Mouse (Mus musculus) E14TG2a.4 (cell line): ENCODE results near the gene Nell1.

Source experiments
- H3K27me3 ChIP-seq: 2 replicates; pipeline ENCODE4 v1.6.1; 2014; ENCODE audit warnings: low read length, control low read depth; ENCODE audit not compliant: insufficient read depth
- H3K36me3 ChIP-seq: 2 replicates; pipeline ENCODE4 v1.6.1; 2014; ENCODE audit warnings: low read length, control low read depth; ENCODE audit not compliant: insufficient read depth
- H3K4me1 ChIP-seq: replicated peaks from 2 replicates; pipeline ENCODE4 v1.6.1; 2014; ENCODE audit warnings: low read depth, low read length, control low read depth
- H3K4me3 ChIP-seq: replicated peaks from 2 replicates; pipeline ENCODE4 v1.5.1; 2014; ENCODE audit warnings: mild to moderate bottlenecking, low read length
- H3K9me3 ChIP-seq: 2 replicates; pipeline ENCODE4 v1.6.1; 2014; ENCODE audit warnings: low read length, control low read depth
- CTCF ChIP-seq: conservative IDR thresholded peaks from 2 replicates; pipeline ENCODE4 v1.5.1; 2014; ENCODE audit warnings: low read length
- NANOG ChIP-seq: IDR thresholded peaks from 2 replicates; pipeline ENCODE4 v1.6.1; 2014; ENCODE audit warnings: borderline replicate concordance, low read length, mixed read lengths
- POU5F1 ChIP-seq: IDR thresholded peaks from 2 replicates; pipeline ENCODE4 v1.6.1; 2014; ENCODE audit warnings: low read length, borderline replicate concordance

The Nell1 gene

GRCm38 (mm10) chr7:50482011-50482410 is 507.3 kb downstream of the Nell1 start:
- Histone ChIP-seq H3K4me1 (no peaks in the 10 kb centered on the region), H3K9me3 (no peaks in the 10 kb centered on the region), H3K36me3 (no peaks in the 10 kb centered on the region), H3K4me3 (no peak overlapping the region), H3K27me3 (no peaks in the 10 kb centered on the region; the same call in 1 of the 2 replicates)
- TF ChIP-seq POU5F1, result no peak
- no peak for TF ChIP-seq NANOG
- no peak for TF ChIP-seq CTCF

DNA sequence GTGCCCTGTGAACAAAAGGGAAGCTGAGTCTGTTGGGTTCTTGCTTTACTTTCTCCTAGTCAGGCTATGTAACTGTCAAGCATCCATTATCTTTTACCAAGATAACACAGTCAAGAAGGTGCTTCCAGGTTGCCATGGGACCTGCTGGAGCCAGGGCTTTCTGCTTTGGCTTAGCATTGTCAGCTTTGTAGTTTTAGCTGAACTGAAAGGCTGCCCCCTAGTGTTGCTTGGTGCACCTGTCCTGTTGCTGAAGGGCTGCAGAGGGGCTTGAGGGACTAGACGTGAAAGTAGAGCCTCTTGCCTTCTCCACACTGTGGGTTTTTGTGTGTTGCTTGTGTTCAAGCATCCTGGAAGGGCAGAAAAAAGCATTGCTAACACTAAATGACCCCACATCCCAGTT is 510.6 kb downstream of the Nell1 start:
- no peaks in the 10 kb centered on the region for H3K9me3 ChIP-seq
- TF ChIP-seq POU5F1 (no peak), CTCF (peak; percentile 62)
- H3K4me3 ChIP-seq, result no peak overlapping the region
- H3K27me3 ChIP-seq, result no peaks in the 10 kb centered on the region; the same call in 1 of the 2 replicates
- no peaks in the 10 kb centered on the region for H3K36me3 ChIP-seq
- no peaks in the 10 kb centered on the region for H3K4me1 ChIP-seq

DNA sequence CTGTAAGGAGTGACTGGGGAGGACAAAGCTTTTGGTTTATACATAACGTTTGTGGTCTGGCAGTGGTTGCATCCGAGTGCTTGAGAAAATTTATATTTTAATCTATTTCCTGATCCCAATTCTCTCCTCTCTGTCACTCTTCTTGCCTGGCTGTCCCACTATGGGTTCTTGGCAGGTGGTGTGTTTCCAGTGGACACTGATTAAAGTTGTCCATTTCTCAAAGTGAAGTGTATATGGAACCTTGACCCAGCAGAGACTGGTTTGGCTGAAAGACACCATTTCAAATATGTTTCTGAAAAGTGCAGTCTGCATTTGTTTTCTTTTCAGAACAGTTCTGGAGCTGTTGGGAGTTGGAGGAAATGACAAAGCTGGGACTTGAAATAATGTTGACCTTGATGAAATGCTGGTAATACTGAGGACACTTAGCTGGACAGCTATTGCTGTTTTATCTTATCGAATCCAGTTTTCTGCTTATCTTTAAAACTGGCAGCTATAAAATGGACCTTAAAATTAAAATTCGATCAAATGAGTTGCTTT is 512.3 kb downstream of the Nell1 start:
- no peaks in the 10 kb centered on the region for H3K9me3 ChIP-seq
- H3K4me1 ChIP-seq, result no peaks in the 10 kb centered on the region
- no peak for TF ChIP-seq CTCF
- no peak for TF ChIP-seq NANOG
- no peak for TF ChIP-seq POU5F1
- no peaks in the 10 kb centered on the region for H3K36me3 ChIP-seq
- no peak overlapping the region for H3K4me3 ChIP-seq
- no peaks in the 10 kb centered on the region; the same call in 1 of the 2 replicates for H3K27me3 ChIP-seq

DNA sequence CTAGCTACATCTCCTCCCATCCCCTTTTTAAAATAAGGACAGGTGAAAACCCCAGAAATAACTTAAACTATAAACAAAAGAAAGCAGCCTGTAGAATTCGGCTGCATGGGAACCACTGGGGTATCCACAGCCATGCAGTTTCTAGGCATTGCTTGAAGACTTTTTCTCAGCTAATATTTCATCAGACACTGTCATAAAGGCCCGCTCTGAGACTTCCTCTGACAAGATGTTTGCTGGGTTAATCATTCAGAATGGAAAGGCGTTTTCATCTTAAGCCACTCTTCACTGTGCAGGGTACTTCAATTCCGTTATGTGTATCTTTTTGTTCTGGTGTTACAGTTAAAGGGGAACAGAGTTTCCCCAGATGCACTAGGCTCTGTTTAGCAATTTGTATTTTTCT is 526.9 kb downstream of the Nell1 start:
- H3K27me3 ChIP-seq, result no peaks in the 10 kb centered on the region
- H3K36me3 ChIP-seq, result no peaks in the 10 kb centered on the region
- no peak overlapping the region for H3K4me3 ChIP-seq
- H3K9me3 ChIP-seq, result no peaks in the 10 kb centered on the region
- no peak for TF ChIP-seq POU5F1
- no peak for TF ChIP-seq CTCF
- TF ChIP-seq NANOG, result no peak
- no peaks in the 10 kb centered on the region for H3K4me1 ChIP-seq

DNA sequence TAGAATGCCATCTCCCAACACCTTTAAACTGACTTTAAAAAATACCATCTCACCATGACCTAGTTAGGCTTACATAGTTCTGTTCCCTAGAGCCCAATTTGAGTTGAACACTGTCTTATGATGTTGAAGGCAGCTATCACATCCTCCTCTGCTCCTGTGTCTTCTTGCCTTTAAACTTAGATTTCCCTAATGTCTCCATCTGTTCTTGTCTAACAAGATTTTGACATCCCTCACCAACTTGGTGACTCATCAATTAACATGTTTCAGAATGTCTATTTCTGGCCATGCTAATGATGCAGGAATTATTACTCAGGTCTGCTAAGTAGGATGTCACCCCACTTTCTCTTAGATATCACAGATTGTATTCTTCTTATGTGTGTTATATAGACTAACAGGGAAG is 532.4 kb downstream of the Nell1 start:
- Histone ChIP-seq H3K4me1 (no peaks in the 10 kb centered on the region), H3K9me3 (no peaks in the 10 kb centered on the region), H3K27me3 (no peaks in the 10 kb centered on the region), H3K36me3 (no peaks in the 10 kb centered on the region), H3K4me3 (no peak overlapping the region)
- TF ChIP-seq CTCF, result no peak
- TF ChIP-seq NANOG, result no peak
- TF ChIP-seq POU5F1, result no peak

DNA sequence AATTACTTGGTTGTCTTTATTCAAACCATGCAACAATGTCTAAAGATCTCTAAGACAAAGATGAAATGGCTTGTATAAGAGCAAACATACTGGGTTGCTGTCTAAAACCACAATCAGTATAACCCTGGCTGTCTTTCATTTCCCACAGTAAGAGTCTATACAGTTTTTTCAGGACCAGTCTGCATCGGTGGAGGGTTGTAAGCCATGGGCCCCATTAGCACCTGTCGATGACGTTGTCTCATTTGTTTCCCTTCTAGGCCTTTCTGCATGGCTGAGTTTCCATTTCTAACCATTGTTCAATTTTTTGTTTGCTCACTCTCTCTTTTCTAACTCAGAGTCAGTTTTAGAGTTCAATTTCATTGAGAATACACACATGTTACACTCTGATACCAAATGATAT is 540.2 kb downstream of the Nell1 start:
- Histone ChIP-seq H3K4me3 (no peak overlapping the region), H3K27me3 (no peaks in the 10 kb centered on the region), H3K4me1 (no peaks in the 10 kb centered on the region), H3K9me3 (no peaks in the 10 kb centered on the region), H3K36me3 (no peaks in the 10 kb centered on the region)
- TF ChIP-seq POU5F1 (no peak), CTCF (no peak), NANOG (no peak)

GRCm38 (mm10) chr7:50516681-50517080 is 542.0 kb downstream of the Nell1 start:
- Histone ChIP-seq H3K27me3 (no peaks in the 10 kb centered on the region), H3K9me3 (no peaks in the 10 kb centered on the region), H3K36me3 (no peaks in the 10 kb centered on the region), H3K4me3 (no peak overlapping the region), H3K4me1 (no peaks in the 10 kb centered on the region)
- no peak for TF ChIP-seq CTCF
- no peak for TF ChIP-seq POU5F1
- TF ChIP-seq NANOG, result no peak

GRCm38 (mm10) chr7:50543373-50543772 is 568.7 kb downstream of the Nell1 start:
- Histone ChIP-seq H3K9me3 (no peaks in the 10 kb centered on the region), H3K27me3 (no peaks in the 10 kb centered on the region)

DNA sequence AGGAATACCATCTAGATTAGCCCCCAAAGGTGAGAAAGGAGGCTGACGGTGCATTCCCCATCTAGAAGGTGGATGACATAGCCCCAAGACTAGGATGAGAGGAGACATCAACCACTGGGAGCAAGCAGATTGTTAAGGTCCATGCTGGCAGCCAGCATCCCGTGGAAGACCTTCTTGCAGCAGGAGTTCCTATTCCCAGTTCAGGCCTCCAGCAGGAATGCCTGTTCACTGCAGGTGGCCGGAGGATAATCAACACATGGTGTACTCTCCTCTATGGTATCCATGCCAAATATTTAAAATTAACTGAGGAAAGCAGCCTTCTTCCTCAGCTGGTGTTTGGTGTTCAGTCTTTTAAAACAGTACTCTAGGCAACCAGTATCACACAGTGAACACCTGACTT is 574.9 kb downstream of the Nell1 start:
- Histone ChIP-seq H3K27me3 (no peaks in the 10 kb centered on the region), H3K36me3 (no peaks in the 10 kb centered on the region), H3K9me3 (no peaks in the 10 kb centered on the region), H3K4me1 (no peaks in the 10 kb centered on the region), H3K4me3 (no peak overlapping the region)
- no peak for TF ChIP-seq CTCF
- no peak for TF ChIP-seq POU5F1

More at GRCm38 (mm10) chr7:50543373-50543772, 568.7 kb downstream of the Nell1 start:
- no peak for TF ChIP-seq POU5F1
- no peak for TF ChIP-seq CTCF
- TF ChIP-seq NANOG, result no peak
- Histone ChIP-seq H3K36me3 (no peaks in the 10 kb centered on the region), H3K4me3 (no peak overlapping the region), H3K4me1 (no peaks in the 10 kb centered on the region)
